Mouse (Mus musculus) neural tube, embryonic 14.5 days (tissue): Measurements from ENCODE around the gene Trmt44. TPM values are rescaled to one million over a fixed set of nuclear protein-coding genes. Genes with fewer than 3 reads are reported as not detected.

Experiments used
- ATAC-seq: fragments of 200-750 bp; cut with Nextera tagmentation; 2 replicates; pipeline ENCODE4 v1.8.0; 2017; ENCODE audit warnings: low read depth, mild to moderate bottlenecking, moderate TSS enrichment, moderate library complexity
- H3K27ac ChIP-seq: fragments of 300-500 bp; sonication (generic); 2 replicates; pipeline ENCODE4 v1.5.1; 2014; ENCODE audit warnings: low read depth, mild to moderate bottlenecking, control low read depth, low read length, moderate library complexity, mixed read lengths
- H3K27me3 ChIP-seq: fragments of 300-500 bp; sonication (generic); 2 replicates; pipeline ENCODE4 v1.6.1; 2014; ENCODE audit warnings: low read length; ENCODE audit not compliant: control insufficient read depth, insufficient read depth
- H3K36me3 ChIP-seq: fragments of 300-500 bp; sonication (generic); 2 replicates; pipeline ENCODE4 v1.6.1; 2014; ENCODE audit warnings: low read length, mixed read lengths; ENCODE audit not compliant: control insufficient read depth, insufficient read depth
- H3K4me1 ChIP-seq: fragments of 300-500 bp; sonication (generic); 2 replicates; pipeline ENCODE4 v1.6.1; 2014; ENCODE audit warnings: low read length; ENCODE audit not compliant: control insufficient read depth, insufficient read depth
- H3K4me2 ChIP-seq: fragments of 300-500 bp; sonication (generic); 2 replicates; pipeline ENCODE4 v1.6.1; 2014; ENCODE audit warnings: mild to moderate bottlenecking, low read depth, low read length, control low read depth
- H3K4me3 ChIP-seq: fragments of 300-500 bp; sonication (generic); 2 replicates; pipeline ENCODE4 v1.5.1; 2014; ENCODE audit warnings: low read depth, low read length, control low read depth, mixed read lengths
- H3K9ac ChIP-seq: fragments of 300-500 bp; sonication (generic); replicated peaks from 2 replicates; pipeline ENCODE4 v1.6.1; 2014; ENCODE audit warnings: low read depth, mild to moderate bottlenecking, control low read depth, low read length, mixed read lengths
- H3K9me3 ChIP-seq: fragments of 300-500 bp; sonication (generic); 2 replicates; pipeline ENCODE4 v1.6.1; 2016; ENCODE audit warnings: low read length; ENCODE audit not compliant: control insufficient read depth
- WGBS: fragments of 180-500 bp; shearing (Covaris S2); extraction: QIAGEN DNeasy Blood & Tissue Kit; methylation state at CpG from one replicate; pipeline ENCODE4 v1.1.7; 2014; 5-methylcytosine and 5-hydroxymethylcytosine counted together
- polyA plus RNA-seq: library from polyadenylated mRNA; unstranded; fragments of >200 nt; fragmentation: Nextera tagmentation; extraction: Ambion mirVana; gene quantifications from 2 replicates; pipeline ENCODE4 v1.2.1, GENCODE M21; 2014

Trmt44 gene
- polyA plus RNA-seq, 1 experiment from 2014 or later, result 7.8 TPM

GRCm38 (mm10) chr5:35559447-35559846, 15.4 kb downstream of the Trmt44 start:
- no peak overlapping the region for H3K4me2 ChIP-seq
- no peaks in the 10 kb centered on the region for H3K27me3 ChIP-seq
- ATAC-seq, result no peak
- H3K9me3 ChIP-seq, result no peaks in the 10 kb centered on the region
- H3K27ac ChIP-seq, result no peak overlapping the region
- H3K9ac ChIP-seq, result no peak overlapping the region
- H3K36me3 ChIP-seq, result peaks cover 44% of the 10 kb centered on the region
- no peaks in the 10 kb centered on the region for H3K4me1 ChIP-seq
- no peak overlapping the region for H3K4me3 ChIP-seq
- WGBS, result 97% methylated on average over 8 of the region's 8 CpGs

- Histone ChIP-seq H3K36me3 (peaks cover 30% of the 10 kb centered on the region), H3K9me3 (no peaks in the 10 kb centered on the region), H3K27me3 (no peaks in the 10 kb centered on the region), H3K4me2 (no peak overlapping the region), H3K4me1 (no peaks in the 10 kb centered on the region), H3K4me3 (no peak overlapping the region), H3K27ac (no peak overlapping the region), H3K9ac (no peak overlapping the region)
- ATAC-seq, result no peak
- 69% methylated on average over 13 of the region's 13 CpGs for WGBS
Observed at GRCm38 (mm10) chr5:35557946-35558621, 16.8 kb downstream of the Trmt44 start.

- Histone ChIP-seq H3K9ac (no peak overlapping the region), H3K4me1 (no peaks in the 10 kb centered on the region), H3K36me3 (peaks cover 18% of the 10 kb centered on the region), H3K4me3 (no peak overlapping the region), H3K4me2 (no peak overlapping the region), H3K27me3 (no peaks in the 10 kb centered on the region), H3K27ac (no peak overlapping the region), H3K9me3 (no peaks in the 10 kb centered on the region)
- no peak for ATAC-seq
- 91% methylated on average over 7 of the region's 7 CpGs for WGBS
Observed at GRCm38 (mm10) chr5:35556393-35556792, 18.5 kb downstream of the Trmt44 start.

- Histone ChIP-seq H3K36me3 (peaks cover 8% of the 10 kb centered on the region), H3K4me2 (no peak overlapping the region), H3K9me3 (no peaks in the 10 kb centered on the region), H3K4me1 (no peaks in the 10 kb centered on the region), H3K27ac (no peak overlapping the region), H3K9ac (no peak overlapping the region), H3K27me3 (no peaks in the 10 kb centered on the region), H3K4me3 (no peak overlapping the region)
- 68% methylated on average over 4 of the region's 4 CpGs for WGBS
- no peak for ATAC-seq
Observed at GRCm38 (mm10) chr5:35552838-35553539, 21.9 kb downstream of the Trmt44 start.

GRCm38 (mm10) chr5:35551855-35552837, 22.7 kb downstream of the Trmt44 start:
- H3K4me2 ChIP-seq, result no peak overlapping the region
- H3K36me3 ChIP-seq, result peaks cover 4% of the 10 kb centered on the region
- ATAC-seq, result no peak
- no peaks in the 10 kb centered on the region for H3K4me1 ChIP-seq
- no peaks in the 10 kb centered on the region for H3K27me3 ChIP-seq
- no peaks in the 10 kb centered on the region for H3K9me3 ChIP-seq
- H3K9ac ChIP-seq, result no peak overlapping the region
- H3K4me3 ChIP-seq, result no peak overlapping the region
- 52% methylated on average over 7 of the region's 7 CpGs for WGBS
- H3K27ac ChIP-seq, result no peak overlapping the region

- H3K27ac ChIP-seq, result no peak overlapping the region
- H3K4me2 ChIP-seq, result no peak overlapping the region
- no peak overlapping the region for H3K9ac ChIP-seq
- ATAC-seq, result no peak
- no peaks in the 10 kb centered on the region for H3K27me3 ChIP-seq
- no peak overlapping the region for H3K4me3 ChIP-seq
- no peaks in the 10 kb centered on the region for H3K36me3 ChIP-seq
- no peaks in the 10 kb centered on the region for H3K9me3 ChIP-seq
- no peaks in the 10 kb centered on the region for H3K4me1 ChIP-seq
Observed at GRCm38 (mm10) chr5:35546127-35546526, 28.7 kb downstream of the Trmt44 start.

GRCm38 (mm10) chr5:35541059-35541790, 33.6 kb downstream of the Trmt44 start:
- no peak for ATAC-seq
- H3K4me1 ChIP-seq, result no peaks in the 10 kb centered on the region
- no peak overlapping the region for H3K9ac ChIP-seq
- no peak overlapping the region for H3K4me3 ChIP-seq
- no peaks in the 10 kb centered on the region for H3K27me3 ChIP-seq
- H3K36me3 ChIP-seq, result no peaks in the 10 kb centered on the region
- WGBS, result 75% methylated on average over 4 of the region's 4 CpGs
- no peak overlapping the region for H3K27ac ChIP-seq
- H3K9me3 ChIP-seq, result no peaks in the 10 kb centered on the region
- no peak overlapping the region for H3K4me2 ChIP-seq

GRCm38 (mm10) chr5:35540555-35540954, 34.3 kb downstream of the Trmt44 start:
- 66% methylated on average over 5 of the region's 5 CpGs for WGBS
- Histone ChIP-seq H3K27me3 (no peaks in the 10 kb centered on the region), H3K9ac (no peak overlapping the region), H3K4me2 (no peak overlapping the region), H3K4me3 (no peak overlapping the region), H3K36me3 (no peaks in the 10 kb centered on the region), H3K27ac (no peak overlapping the region), H3K4me1 (no peaks in the 10 kb centered on the region), H3K9me3 (no peaks in the 10 kb centered on the region)
- no peak for ATAC-seq
